Mouse (Mus musculus) gastrocnemius, adult 18-20 months (tissue): ENCODE measurements at regions not wholly inside any gene's neighbourhood (a gene's known extent, or its start where the extent isn't known, plus 50 kb on each side); places are given as distances from the start of the nearest gene placed in this dataset.

Experiments
- DNase-seq: peaks from one replicate; pipeline ENCODE4 v3.0.0; 2021; ENCODE audit warnings: low spot score

DNA sequence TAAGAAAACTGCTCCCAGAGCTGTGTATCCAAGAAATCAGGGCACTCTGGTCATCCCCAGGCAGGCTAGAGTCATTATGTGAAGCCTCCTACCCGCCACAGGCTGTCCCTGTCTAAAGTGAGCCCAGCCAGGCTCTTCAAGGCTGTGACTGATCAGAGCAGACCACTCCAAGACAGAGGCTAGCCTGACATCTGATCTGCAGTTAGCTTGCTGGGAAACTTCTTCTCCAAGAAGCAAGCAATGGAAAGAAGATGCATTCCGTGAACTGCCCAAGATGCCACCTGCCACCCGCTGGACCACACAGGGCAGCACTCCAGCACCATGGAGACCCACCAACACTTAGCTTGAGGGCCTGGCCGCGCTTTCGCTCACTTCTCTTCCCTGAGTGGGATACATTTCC is 323.2 kb downstream of the Wdr11 start:
- DNase-seq: no peak

- peak; percentile 12 for DNase-seq
Measured at GRCm38 (mm10) chr7:129918240-129919200, 326.9 kb downstream of the Wdr11 start.

DNA sequence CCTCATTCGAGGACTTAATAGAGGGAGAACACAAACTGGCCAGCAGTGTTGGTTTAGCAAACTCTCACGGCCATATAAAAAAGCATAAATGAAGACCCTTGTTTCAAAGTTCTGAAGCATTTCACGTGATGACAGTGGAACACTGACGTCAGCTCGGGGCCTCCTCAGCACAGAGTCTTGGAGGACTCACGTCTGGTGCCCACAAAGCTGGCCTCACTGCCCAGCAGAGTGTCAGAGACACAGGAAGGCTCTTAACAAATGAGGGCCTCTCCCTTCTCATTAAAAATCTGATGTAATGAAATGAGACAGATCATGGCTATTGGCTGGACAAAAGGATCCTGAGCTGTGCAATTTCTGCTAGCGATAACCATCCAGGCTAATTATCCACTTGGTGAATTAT is 330.6 kb downstream of the Wdr11 start:
- DNase-seq: no peak

DNA sequence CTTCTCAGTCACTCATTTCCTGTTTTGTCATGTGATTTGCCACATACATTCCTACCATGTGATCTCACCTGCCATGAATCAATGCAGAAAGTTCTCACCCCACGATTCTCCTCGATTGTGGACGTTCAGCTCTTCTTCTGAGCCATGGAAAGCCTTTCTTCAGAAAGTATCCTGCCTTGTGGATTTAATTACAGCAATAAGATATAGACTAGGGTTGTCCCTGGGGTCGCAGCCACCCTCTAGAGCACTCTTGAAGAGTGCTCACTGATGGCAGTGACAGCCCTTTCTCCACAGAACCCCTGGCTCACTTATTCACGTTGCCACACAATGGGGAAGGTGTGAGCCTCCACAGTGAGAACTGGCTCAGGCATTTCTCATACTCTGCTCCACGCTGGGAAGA is 345.1 kb downstream of the Wdr11 start:
- DNase-seq: no peak

DNA sequence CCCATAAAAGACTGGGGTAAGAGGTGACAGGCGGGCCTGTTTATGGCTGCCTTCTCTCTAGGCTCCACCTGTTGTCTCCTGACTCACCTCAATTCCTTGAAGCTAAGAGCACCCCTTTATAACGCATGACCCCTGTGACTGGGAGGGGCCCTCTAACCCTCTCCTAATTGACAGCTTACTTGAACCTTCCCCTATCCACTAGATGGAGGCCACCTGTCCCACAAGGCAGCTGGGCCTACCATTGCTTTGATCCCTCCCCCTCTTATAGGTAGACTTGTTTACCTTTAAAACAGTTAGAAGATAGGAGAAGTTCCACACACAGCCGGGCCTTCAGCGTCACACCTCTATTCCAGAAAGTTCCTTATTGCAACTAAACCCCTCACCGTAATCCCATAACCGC is 346.1 kb downstream of the Wdr11 start:
- DNase-seq: no peak

- no peak for DNase-seq
Measured at GRCm38 (mm10) chr7:129938141-129938540, 346.5 kb downstream of the Wdr11 start.

- no peak for DNase-seq
Measured at GRCm38 (mm10) chr7:129939266-129939665, 347.6 kb downstream of the Wdr11 start.

DNA sequence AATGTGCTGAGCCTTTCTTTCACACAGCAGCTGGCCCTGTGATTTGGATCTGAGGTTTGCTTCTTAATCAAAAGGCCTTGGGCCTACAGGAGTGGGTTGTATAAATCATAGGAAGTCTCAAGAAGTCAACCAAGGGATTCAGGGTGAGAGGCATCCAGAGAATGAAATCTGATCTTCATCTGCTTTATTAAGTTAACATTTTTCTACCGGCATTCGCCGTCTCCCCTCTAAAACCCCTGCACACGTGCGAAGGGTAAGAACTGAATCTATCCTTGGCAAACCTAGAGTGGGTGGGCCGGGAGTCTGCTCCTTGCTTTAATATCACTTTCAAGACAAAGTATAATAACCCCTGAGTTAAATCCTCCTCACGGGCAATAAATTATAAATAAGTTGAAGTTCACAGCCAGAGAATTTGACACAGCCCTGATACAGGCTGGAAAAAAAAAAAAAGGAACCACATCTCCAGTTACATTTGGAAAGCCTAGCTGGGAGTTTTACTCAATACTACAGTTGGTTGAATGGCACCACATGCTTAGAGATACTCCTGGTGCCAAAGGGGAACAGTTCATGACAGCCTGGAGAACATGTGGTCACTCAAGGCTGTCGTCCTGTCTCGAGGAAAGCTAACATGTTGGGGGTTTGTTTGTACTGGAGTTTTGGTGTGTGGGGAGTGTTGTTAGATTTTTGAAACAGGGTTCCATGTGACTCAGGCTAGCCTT is 349.8 kb downstream of the Wdr11 start:
- no peak for DNase-seq

DNA sequence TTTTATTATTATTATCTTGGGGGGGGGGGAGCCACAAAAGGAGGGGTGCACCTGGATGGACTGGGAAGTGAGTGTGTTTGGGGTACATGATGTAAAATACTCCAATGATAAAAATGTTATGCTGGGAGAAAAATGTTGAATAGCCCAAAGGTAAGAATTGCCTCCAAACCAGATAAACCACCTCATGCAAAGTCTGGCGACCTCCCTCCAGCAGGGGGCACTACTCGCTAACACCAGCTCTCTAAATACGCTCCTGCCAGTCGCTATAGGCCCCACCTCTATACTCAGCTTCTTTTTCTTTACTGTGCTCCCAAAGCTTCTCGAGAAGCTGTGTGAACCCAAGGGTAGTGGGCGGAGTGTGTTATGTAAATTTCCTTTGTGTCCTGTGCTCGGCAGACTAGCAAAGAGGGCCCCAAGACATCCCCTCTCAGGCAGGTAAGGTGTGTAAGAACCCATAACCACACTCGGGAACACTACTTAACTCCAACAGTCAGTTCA is 357.0 kb downstream of the Wdr11 start:
- DNase-seq: no peak

DNA sequence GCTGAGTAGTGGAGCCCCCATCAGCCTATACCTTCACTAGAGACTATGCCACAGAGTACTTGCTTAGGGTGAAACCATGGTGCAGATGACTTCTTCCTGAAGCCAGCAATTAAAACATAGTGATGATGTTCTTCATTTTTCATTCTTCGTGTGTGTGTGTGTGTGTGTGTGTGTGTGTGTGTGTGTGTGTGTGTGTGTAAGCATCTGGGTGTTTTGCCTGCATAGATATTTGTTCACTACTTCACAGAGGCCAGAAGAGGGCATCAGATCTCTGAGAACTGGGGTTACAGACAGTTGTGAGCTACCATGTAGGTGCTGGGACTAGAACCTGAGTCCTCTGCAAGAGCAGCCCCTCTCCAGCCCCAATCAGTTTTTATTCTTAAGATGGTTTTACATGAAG is 358.8 kb downstream of the Wdr11 start:
- DNase-seq: no peak

GRCm38 (mm10) chr7:129958379-129958778 is 366.7 kb downstream of the Wdr11 start:
- DNase-seq: no peak

DNA sequence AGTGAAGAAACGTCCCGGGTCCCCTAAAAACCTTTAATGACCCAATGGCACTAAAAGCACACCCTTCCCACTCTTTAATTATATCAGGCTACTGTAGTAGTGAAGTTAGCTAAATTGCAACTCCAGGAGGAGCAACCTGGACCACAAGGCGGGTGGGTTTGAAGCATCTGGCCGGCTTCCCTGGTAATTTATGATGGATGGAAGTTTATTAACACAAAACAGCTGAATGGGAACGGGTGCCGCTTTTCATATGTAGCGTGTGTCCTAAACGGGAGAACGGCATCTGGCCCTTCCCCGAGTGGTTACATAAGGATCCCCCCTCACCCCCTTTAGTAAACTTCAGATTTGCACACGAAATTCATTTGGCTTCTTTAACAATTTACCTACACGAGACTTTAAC is 370.9 kb downstream of the Wdr11 start:
- DNase-seq: no peak

GRCm38 (mm10) chr7:129964192-129964591 is 372.5 kb downstream of the Wdr11 start:
- DNase-seq: no peak

GRCm38 (mm10) chr7:129965281-129966051 is 373.8 kb downstream of the Wdr11 start:
- no peak for DNase-seq

- no peak for DNase-seq
Measured at GRCm38 (mm10) chr7:129966771-129967170, 375.1 kb downstream of the Wdr11 start.

- no peak for DNase-seq
Measured at GRCm38 (mm10) chr7:129970201-129970600, 378.5 kb downstream of the Wdr11 start.

GRCm38 (mm10) chr7:129974206-129974605 is 382.5 kb downstream of the Wdr11 start:
- DNase-seq: no peak

- no peak for DNase-seq
Measured at GRCm38 (mm10) chr7:129974837-129975236, 383.2 kb downstream of the Wdr11 start.

- no peak for DNase-seq
Measured at GRCm38 (mm10) chr7:129975781-129976514, 384.3 kb downstream of the Wdr11 start.

DNA sequence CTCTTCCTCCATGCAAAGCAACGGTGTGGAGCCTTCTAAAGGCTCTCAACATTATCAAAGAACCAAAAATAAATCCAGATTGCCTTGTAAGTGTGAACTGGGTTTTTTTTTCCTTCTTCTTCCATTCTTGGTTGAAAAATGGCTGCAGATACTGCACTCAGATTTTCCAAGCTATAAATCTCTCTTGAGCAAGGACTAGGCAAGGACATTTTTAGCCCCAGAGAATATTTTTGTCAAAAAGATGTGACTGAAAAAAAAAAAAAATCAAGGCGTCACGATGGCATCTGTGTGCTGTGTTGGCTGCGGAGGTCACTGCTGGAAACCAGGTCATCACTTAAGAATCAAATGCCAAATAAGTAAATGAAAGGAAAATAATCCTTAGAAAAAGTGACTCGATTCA is 386.9 kb downstream of the Wdr11 start:
- DNase-seq: no peak

DNA sequence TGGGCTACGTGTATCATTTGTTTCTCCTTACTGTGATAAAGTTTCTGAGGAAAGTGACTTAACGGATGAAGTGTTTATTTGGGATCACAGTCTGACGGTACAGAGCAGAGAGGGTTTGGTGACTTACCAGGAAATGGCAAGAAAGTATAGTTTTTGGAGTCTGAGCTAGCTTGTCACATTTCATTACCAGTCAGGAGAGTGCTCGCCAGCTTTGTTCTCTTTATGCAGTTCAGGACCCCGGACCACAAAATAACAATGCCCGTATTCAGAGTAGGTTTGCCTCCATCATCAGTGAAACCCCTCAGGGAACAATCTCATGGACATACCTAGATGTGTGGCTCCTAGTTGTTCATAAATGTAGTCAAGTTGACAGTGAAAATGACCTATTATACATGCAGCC is 387.7 kb downstream of the Wdr11 start:
- no peak for DNase-seq
